Mouse (Mus musculus): ENCODE results near the gene Spef1. TPM values are rescaled to one million over a fixed set of nuclear protein-coding genes. Genes with fewer than 3 reads are reported as not detected.

Spef1 gene
- polyA plus RNA-seq, 1 experiment from 2014 or later: 12.5 TPM

DNA sequence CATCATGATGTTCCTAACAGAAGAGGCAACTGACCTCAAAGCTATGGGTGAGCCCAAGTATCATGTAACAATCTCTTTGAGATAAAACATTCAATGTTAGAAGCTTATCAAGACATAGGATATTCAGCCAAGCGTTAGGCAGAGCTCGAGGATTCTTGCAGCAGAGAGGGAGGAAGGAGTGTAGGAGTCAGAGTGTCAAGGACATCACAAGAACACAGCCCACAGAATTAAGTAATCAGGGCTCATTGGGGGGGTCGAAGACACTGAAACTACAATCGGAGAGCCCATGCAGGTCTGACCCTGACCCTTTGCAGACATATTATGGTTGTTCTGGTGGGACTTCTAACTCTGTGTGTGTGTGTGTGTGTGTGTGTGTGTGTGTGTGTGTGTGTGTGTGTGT is 32.9 kb upstream of the Spef1 start:
- Histone ChIP-seq H3K4me1 (no peaks in the 10 kb centered on the region), H3K36me3 (ENCODE audit: poor library complexity, severe bottlenecking) (no peaks in the 10 kb centered on the region), H3K9me3 (replicated peaks) (no peaks in the 10 kb centered on the region), H3K27me3 (0 out of 2 replicates have a peak, but pooled peaks cover 5% of the 10 kb centered on the region), H3K9ac (no peak overlapping the region), H3K27ac (no peak overlapping the region), H3K4me2 (no peak overlapping the region), H3K4me3 (no peak overlapping the region)
- whole genome bisulfite sequencing: 77% methylated on average over 4 of the region's 4 CpGs
- ATAC-seq: no peak

DNA sequence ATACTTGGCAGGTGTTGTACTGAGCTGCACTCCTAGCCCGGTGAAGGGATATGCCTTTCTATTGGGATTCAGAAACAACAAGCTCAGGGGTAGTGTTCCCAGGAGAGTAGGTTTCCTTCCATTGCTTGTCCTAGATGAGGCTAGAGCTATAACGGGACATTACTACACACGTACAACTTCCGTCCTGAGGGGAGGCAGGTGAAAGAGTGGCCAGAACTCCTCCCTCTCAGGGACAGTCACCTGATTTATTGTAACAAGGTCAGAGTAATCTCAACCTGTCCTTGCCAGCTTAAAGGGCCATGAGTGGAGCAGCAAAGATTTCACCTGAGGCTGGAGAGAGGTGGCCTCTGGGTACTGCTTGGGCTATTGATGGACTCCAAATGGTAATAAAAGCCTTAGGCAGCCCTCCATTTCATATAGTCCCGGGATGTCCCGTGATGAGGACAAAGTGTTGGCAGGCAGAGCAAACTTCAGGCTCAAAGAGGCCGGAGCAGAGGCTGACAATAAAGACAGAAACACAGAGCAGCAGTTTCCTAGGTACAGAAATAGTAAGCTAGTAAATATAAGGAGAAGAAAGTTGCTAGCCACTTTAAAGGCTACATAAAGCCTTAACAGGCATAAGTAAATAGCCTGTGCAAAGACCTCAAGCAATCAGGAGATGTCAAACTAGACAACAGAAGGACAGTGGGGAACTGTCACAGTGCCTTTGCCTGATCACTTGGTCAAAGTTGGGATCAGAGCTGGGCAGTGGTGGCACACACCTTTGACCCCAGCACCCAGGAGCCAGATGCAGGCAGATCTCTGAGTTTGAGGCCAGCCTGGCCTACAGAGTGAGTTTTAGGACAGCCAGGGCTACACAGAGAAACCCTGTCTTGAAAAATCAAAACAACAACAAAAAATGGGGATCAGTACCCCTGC is 29.1 kb upstream of the Spef1 start:
- H3K4me3 ChIP-seq: no peak overlapping the region
- no peak for ATAC-seq
- H3K4me1 ChIP-seq: peaks cover 6% of the 10 kb centered on the region
- 89% methylated on average over 7 of the region's 7 CpGs for WGBS
- peaks cover 18% of the 10 kb centered on the region for H3K36me3 ChIP-seq (ENCODE audit: poor library complexity, severe bottlenecking)
- no peak overlapping the region for H3K27ac ChIP-seq
- H3K4me2 ChIP-seq: no peak overlapping the region
- no peak overlapping the region for H3K9ac ChIP-seq
- no peaks in the 10 kb centered on the region for H3K27me3 ChIP-seq
- H3K9me3 ChIP-seq (replicated peaks): no peaks in the 10 kb centered on the region

DNA sequence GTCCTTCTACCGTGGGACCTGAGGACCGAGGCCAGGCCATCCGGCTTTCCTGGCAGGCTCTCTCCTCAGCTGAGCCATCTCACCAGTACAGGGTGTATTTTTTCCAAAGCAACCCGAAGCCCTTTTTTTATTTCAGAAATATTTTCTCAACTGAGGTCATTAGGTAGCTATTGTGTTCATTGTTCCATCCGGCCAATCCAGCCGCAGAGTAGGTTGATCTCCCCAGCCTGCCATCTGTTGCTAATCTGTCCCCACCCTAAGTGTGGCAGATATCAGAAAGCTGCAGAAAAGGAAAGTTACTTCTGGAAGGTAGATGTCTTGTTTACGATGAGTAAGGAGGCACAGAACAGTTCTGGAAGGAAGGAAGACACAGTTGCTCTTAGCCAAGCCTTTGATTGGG is 26.7 kb upstream of the Spef1 start:
- no peaks in the 10 kb centered on the region for H3K27me3 ChIP-seq
- no peak overlapping the region for H3K4me2 ChIP-seq
- no peak overlapping the region for H3K9ac ChIP-seq
- peaks cover 18% of the 10 kb centered on the region for H3K36me3 ChIP-seq (ENCODE audit: poor library complexity, severe bottlenecking)
- ATAC-seq: no peak
- no peak overlapping the region for H3K4me3 ChIP-seq
- no peak overlapping the region for H3K27ac ChIP-seq
- peaks cover 17% of the 10 kb centered on the region for H3K4me1 ChIP-seq
- H3K9me3 ChIP-seq (replicated peaks): no peaks in the 10 kb centered on the region
- 82% methylated on average over 7 of the region's 7 CpGs for WGBS

GRCm38 (mm10) chr2:131211026-131211615 is 24.0 kb upstream of the Spef1 start:
- Histone ChIP-seq H3K4me2 (peak overlapping the region; percentile 61), H3K27ac (no peak overlapping the region), H3K4me3 (peak overlapping the region; percentile 57), H3K27me3 (no peaks in the 10 kb centered on the region), H3K9me3 (replicated peaks) (no peaks in the 10 kb centered on the region), H3K36me3 (ENCODE audit: poor library complexity, severe bottlenecking) (peaks cover 18% of the 10 kb centered on the region), H3K4me1 (peaks cover 17% of the 10 kb centered on the region), H3K9ac (peak overlapping the region; percentile 80)
- 75% methylated on average over 9 of the region's 9 CpGs for WGBS
- no peak for ATAC-seq

GRCm38 (mm10) chr2:131209969-131210792 is 23.1 kb upstream of the Spef1 start:
- H3K27me3 ChIP-seq: no peaks in the 10 kb centered on the region
- peak overlapping the region; percentile 61 for H3K4me2 ChIP-seq
- 2% methylated on average over 50 of the region's 50 CpGs for WGBS
- peak overlapping the region; percentile 88 for H3K27ac ChIP-seq
- peaks cover 17% of the 10 kb centered on the region for H3K4me1 ChIP-seq
- H3K36me3 ChIP-seq (ENCODE audit: poor library complexity, severe bottlenecking): peaks cover 18% of the 10 kb centered on the region
- peak overlapping the region; percentile 57 for H3K4me3 ChIP-seq
- peak; percentile 98 for ATAC-seq
- no peaks in the 10 kb centered on the region for H3K9me3 ChIP-seq (replicated peaks)
- H3K9ac ChIP-seq: peak overlapping the region; percentile 80

DNA sequence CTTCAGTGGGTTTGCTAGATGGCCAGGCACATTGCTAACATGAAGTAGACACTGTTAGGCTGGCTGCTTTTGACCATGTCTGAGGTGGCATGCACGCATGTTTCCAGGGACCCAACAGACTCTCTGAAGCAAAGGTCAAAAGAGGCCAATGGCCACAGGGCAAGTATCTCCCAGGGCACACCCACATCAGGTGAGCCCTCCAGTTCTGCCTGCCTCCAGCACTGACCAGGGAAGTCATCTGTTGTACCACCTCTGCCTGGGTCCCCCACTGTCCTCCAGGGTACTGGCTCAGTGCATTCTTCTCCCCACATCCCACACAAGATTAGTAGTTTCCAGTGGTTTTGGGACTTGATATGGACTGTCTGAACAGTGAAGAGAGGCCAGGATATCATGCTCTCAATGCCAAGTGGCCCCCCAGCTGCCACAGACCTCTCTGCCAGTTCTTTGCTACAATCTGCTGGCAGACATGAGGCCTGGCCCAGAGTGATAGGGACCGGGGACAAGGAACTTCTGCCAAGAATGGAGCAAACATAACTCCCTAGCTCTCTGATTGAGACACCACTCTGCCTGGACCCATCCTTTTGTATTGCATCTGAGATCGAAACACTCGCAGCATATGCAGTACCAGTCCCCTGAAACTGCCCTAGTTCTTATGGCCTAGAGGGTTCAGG is 22.2 kb upstream of the Spef1 start:
- Histone ChIP-seq H3K36me3 (ENCODE audit: poor library complexity, severe bottlenecking) (peaks cover 18% of the 10 kb centered on the region), H3K4me3 (peak overlapping the region; percentile 57)

DNA sequence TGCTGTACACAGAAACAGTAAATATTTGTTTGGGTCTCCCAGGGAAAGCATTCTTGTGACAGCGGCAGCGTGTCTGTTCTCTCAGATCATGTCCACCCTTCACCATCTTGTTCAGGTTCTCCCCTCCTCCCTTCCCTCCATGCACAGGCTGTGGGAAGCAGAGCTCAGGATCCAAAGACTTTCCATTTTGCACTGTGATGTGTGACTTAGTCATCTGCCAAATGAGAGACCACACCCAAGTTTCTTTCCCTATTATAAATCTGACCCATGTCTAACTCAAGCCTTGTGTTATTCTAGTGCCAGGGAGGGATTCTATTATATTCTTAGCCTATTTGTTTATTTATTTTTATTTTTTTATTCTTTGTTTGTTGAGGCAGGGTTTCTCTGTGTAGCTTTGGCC is 21.3 kb upstream of the Spef1 start:
- no peaks in the 10 kb centered on the region for H3K27me3 ChIP-seq
- H3K4me1 ChIP-seq: peaks cover 19% of the 10 kb centered on the region
- H3K4me2 ChIP-seq: no peak overlapping the region
- H3K4me3 ChIP-seq: no peak overlapping the region
- 91% methylated on average over 2 of the region's 2 CpGs for WGBS
- H3K27ac ChIP-seq: no peak overlapping the region
- H3K36me3 ChIP-seq (ENCODE audit: poor library complexity, severe bottlenecking): peaks cover 10% of the 10 kb centered on the region
- H3K9ac ChIP-seq: no peak overlapping the region
- H3K9me3 ChIP-seq (replicated peaks): no peaks in the 10 kb centered on the region
- no peak for ATAC-seq

More for the DNA sequence above, 22.2 kb upstream of the Spef1 start:
- Histone ChIP-seq H3K4me1 (peaks cover 19% of the 10 kb centered on the region), H3K27me3 (no peaks in the 10 kb centered on the region), H3K4me2 (peak overlapping the region; percentile 61), H3K9ac (peak overlapping the region; percentile 80; the same call in 1 of the 2 replicates), H3K9me3 (replicated peaks) (no peaks in the 10 kb centered on the region), H3K27ac (peak overlapping the region; percentile 88)
- ATAC-seq: no peak
- 74% methylated on average over 4 of the region's 4 CpGs for WGBS

GRCm38 (mm10) chr2:131206778-131207177 is 19.7 kb upstream of the Spef1 start, which contains the start of gene Ap5s1:
Ap5s1 (plus strand) TSS chr2:131207078.
- no peak within 1 kb of the TSS for H3K4me3 ChIP-seq
- H3K36me3 ChIP-seq (ENCODE audit: poor library complexity, severe bottlenecking): no peaks in the 10 kb centered on the region
- no peak within 1 kb of the TSS for H3K27ac ChIP-seq
- H3K4me2 ChIP-seq: no peak within 1 kb of the TSS
- peaks cover 16% of the 10 kb centered on the region for H3K4me1 ChIP-seq
- ATAC-seq: no peak
- H3K9me3 ChIP-seq (replicated peaks): no peaks in the 10 kb centered on the region
- no peaks in the 10 kb centered on the region for H3K27me3 ChIP-seq
- WGBS: 83% methylated on average over 4 of the region's 4 CpGs
- no peak within 1 kb of the TSS for H3K9ac ChIP-seq

DNA sequence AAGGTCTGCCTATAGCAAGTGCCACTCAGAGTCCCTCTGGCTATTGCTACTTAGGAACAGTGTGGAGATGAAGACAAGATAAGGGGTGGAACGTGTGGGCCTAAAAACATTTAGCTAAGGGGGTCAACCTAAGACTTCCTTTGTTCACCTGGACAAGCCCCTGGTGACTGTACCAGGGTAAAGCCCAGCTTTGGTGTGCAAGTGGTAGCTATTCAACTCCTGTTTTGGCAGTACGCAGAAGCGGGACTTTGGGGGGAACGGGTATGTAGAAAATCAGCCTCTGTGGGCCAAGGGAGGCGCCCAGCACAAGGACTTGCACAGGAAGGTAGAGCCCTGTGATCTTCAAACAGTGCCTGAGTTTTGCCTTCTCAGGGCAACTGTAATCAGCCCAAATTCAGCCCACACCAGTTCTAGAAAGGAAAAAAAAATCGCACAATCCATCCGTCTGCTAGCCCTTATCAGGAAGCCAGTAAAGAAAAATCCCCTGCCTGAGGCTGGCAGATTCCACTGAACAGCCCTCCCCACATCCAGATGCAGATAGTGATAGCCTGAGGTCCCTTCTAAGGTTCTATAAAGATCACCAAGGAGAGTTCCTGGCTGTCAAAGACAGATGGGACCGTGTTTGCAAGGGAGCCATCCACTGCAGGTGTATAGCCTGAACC is 18.6 kb upstream of the Spef1 start:
- H3K9me3 ChIP-seq (replicated peaks): no peaks in the 10 kb centered on the region
- H3K27me3 ChIP-seq: no peaks in the 10 kb centered on the region
- H3K4me2 ChIP-seq: no peak overlapping the region
- 87% methylated on average over 8 of the region's 8 CpGs for WGBS
- H3K4me3 ChIP-seq: no peak overlapping the region
- H3K4me1 ChIP-seq: peaks cover 8% of the 10 kb centered on the region; the same call in 1 of the 2 replicates
- H3K9ac ChIP-seq: no peak overlapping the region
- no peaks in the 10 kb centered on the region for H3K36me3 ChIP-seq (ENCODE audit: poor library complexity, severe bottlenecking)
- no peak overlapping the region for H3K27ac ChIP-seq
- no peak for ATAC-seq

DNA sequence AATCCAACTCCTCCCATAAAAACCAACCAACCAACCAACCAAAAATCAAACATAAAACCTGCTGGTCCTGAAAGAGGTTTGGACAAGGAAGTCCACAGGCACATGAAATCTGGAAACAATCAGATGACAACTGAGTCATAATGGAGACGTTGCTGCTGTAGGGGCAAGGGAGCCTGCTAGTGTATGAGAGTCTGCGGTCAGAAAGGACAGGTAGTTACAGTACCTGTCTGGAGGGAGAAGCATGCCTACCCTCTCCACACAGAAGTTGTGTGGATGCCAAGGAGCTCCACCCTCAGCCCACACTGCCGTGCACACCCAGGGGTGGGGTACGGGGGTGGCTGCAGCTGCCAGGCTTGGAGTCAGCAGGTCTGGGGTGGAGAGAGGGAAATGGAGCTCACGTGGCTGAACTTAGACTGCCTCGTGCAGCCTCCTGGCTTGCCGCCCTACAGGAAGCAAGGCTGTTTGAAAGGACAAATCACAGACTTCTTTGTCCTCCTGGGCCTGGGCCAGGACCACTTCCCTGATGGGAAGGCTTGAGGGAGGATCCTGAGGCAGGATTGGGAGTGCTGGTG is 17.4 kb upstream of the Spef1 start:
- ATAC-seq: no peak
- H3K9ac ChIP-seq: no peak overlapping the region
- peaks cover 4% of the 10 kb centered on the region; the same call in 1 of the 2 replicates for H3K36me3 ChIP-seq (ENCODE audit: poor library complexity, severe bottlenecking)
- H3K9me3 ChIP-seq (replicated peaks): no peaks in the 10 kb centered on the region
- peaks cover 5% of the 10 kb centered on the region; the same call in 1 of the 2 replicates for H3K4me1 ChIP-seq
- H3K27me3 ChIP-seq: no peaks in the 10 kb centered on the region
- H3K4me3 ChIP-seq: no peak overlapping the region
- no peak overlapping the region for H3K4me2 ChIP-seq
- WGBS: 59% methylated on average over 7 of the region's 7 CpGs
- no peak overlapping the region for H3K27ac ChIP-seq
